Mouse (Mus musculus) neural tube, embryonic 13.5 days (tissue): ENCODE data around the gene Heatr9. TPM values are rescaled to one million over a fixed set of nuclear protein-coding genes. Genes with fewer than 3 reads are reported as not detected.

Experiments used
- ATAC-seq: fragments of 200-750 bp; cut with Nextera tagmentation; 2 replicates; pipeline ENCODE4 v1.8.0; 2017; ENCODE audit warnings: low read depth, mild to moderate bottlenecking, moderate TSS enrichment, moderate library complexity
- H3K27ac ChIP-seq: fragments of 300-500 bp; sonication (generic); replicated peaks from 2 replicates; pipeline ENCODE4 v1.5.1; 2015; ENCODE audit warnings: moderate library complexity, mild to moderate bottlenecking, inconsistent platforms
- H3K27me3 ChIP-seq: fragments of 300-500 bp; sonication (generic); 2 replicates; pipeline ENCODE4 v1.6.1; 2015; ENCODE audit warnings: mild to moderate bottlenecking, inconsistent platforms
- H3K36me3 ChIP-seq: fragments of 300-500 bp; sonication (generic); 2 replicates; pipeline ENCODE4 v1.6.1; 2015; ENCODE audit warnings: mild to moderate bottlenecking, inconsistent platforms
- H3K4me1 ChIP-seq: fragments of 300-500 bp; sonication (generic); replicated peaks from 2 replicates; pipeline ENCODE4 v1.6.1; 2015; ENCODE audit warnings: inconsistent platforms
- H3K4me2 ChIP-seq: fragments of 300-500 bp; sonication (generic); 2 replicates; pipeline ENCODE4 v1.6.1; 2015; ENCODE audit warnings: inconsistent platforms, mild to moderate bottlenecking, moderate library complexity
- H3K4me3 ChIP-seq: fragments of 300-500 bp; sonication (generic); 2 replicates; pipeline ENCODE4 v1.5.1; 2015; ENCODE audit warnings: mild to moderate bottlenecking, inconsistent platforms
- H3K9ac ChIP-seq: fragments of 300-500 bp; sonication (generic); 2 replicates; pipeline ENCODE4 v1.6.1; 2015; ENCODE audit warnings: moderate library complexity, mild to moderate bottlenecking, inconsistent platforms
- H3K9me3 ChIP-seq: fragments of 300-500 bp; sonication (generic); 2 replicates; pipeline ENCODE4 v1.6.1; 2016; ENCODE audit warnings: inconsistent platforms
- WGBS: fragments of 180-500 bp; shearing (Covaris S2); methylation state at CpG from one replicate; pipeline ENCODE4 v1.1.7; 2015; 5-methylcytosine and 5-hydroxymethylcytosine counted together
- polyA plus RNA-seq: library from polyadenylated mRNA; unstranded; fragments of >200 nt; fragmentation: Nextera tagmentation; extraction: Ambion mirVana; gene quantifications from 2 replicates; pipeline ENCODE4 v1.2.1, GENCODE M21; 2015

The Heatr9 gene
- not detected in 2 replicates for polyA plus RNA-seq

- 81% methylated on average over 3 of the region's 3 CpGs for WGBS
- ATAC-seq: no peak
- peaks cover 6% of the 10 kb centered on the region for H3K36me3 ChIP-seq
- no peak within 1 kb of the TSS for H3K27ac ChIP-seq
- H3K4me3 ChIP-seq: no peak within 1 kb of the TSS
- H3K9me3 ChIP-seq: no peaks in the 10 kb centered on the region
- H3K4me1 ChIP-seq: no peaks in the 10 kb centered on the region
- H3K27me3 ChIP-seq: no peaks in the 10 kb centered on the region
- H3K4me2 ChIP-seq: no peak within 1 kb of the TSS
- no peak within 1 kb of the TSS for H3K9ac ChIP-seq
Observed at GRCm38 (mm10) chr11:83522075-83522474, at the start of gene Heatr9. Gene Heatr9 (minus strand): TSS chr11:83522175.

- Histone ChIP-seq H3K9me3 (no peaks in the 10 kb centered on the region), H3K4me3 (no peak overlapping the region), H3K36me3 (no peaks in the 10 kb centered on the region), H3K4me1 (no peaks in the 10 kb centered on the region), H3K27me3 (no peaks in the 10 kb centered on the region), H3K4me2 (no peak overlapping the region), H3K9ac (no peak overlapping the region), H3K27ac (no peak overlapping the region)
- ATAC-seq: no peak
- 89% methylated on average over 2 of the region's 2 CpGs for WGBS
Observed at GRCm38 (mm10) chr11:83570189-83570588, 48.2 kb upstream of the Heatr9 start.

- Histone ChIP-seq H3K9ac (no peak overlapping the region), H3K36me3 (no peaks in the 10 kb centered on the region), H3K9me3 (no peaks in the 10 kb centered on the region), H3K4me3 (no peak overlapping the region), H3K27me3 (no peaks in the 10 kb centered on the region), H3K4me2 (no peak overlapping the region), H3K27ac (no peak overlapping the region), H3K4me1 (no peaks in the 10 kb centered on the region)
- WGBS: 93% methylated on average over 7 of the region's 7 CpGs
- ATAC-seq: no peak
Observed at GRCm38 (mm10) chr11:83569249-83569648, 47.3 kb upstream of the Heatr9 start.

- H3K4me2 ChIP-seq: no peak overlapping the region
- H3K27me3 ChIP-seq: no peaks in the 10 kb centered on the region
- H3K36me3 ChIP-seq: no peaks in the 10 kb centered on the region
- 85% methylated on average over 3 of the region's 3 CpGs for WGBS
- ATAC-seq: no peak
- no peaks in the 10 kb centered on the region for H3K4me1 ChIP-seq
- H3K27ac ChIP-seq: no peak overlapping the region
- no peak overlapping the region for H3K9ac ChIP-seq
- H3K4me3 ChIP-seq: no peak overlapping the region
- no peaks in the 10 kb centered on the region for H3K9me3 ChIP-seq
Observed at GRCm38 (mm10) chr11:83568786-83569185, 46.8 kb upstream of the Heatr9 start.

DNA sequence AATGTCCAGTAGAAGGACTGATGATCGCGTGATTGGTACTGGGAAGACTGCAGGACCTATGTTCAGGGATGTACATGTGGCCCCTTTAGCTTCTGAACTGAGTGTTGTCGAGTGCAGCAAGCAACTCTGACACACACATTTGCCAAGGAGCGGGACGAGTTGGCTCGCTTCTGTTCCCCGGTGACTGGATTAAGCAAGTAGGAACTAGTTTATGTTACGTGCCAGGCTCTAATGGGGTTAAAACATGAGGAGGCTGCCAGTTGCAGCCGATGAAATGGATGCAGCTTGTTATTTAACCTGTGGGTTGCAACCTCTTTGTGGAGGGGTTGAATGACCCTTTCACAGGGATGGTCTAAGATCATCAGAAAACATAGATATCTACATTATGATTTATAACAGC lies 46.1 kb upstream of the Heatr9 start:
- no peak overlapping the region for H3K9ac ChIP-seq
- no peaks in the 10 kb centered on the region for H3K9me3 ChIP-seq
- no peak overlapping the region for H3K27ac ChIP-seq
- no peaks in the 10 kb centered on the region for H3K27me3 ChIP-seq
- 96% methylated on average over 9 of the region's 9 CpGs for WGBS
- H3K4me3 ChIP-seq: no peak overlapping the region
- no peak overlapping the region for H3K4me2 ChIP-seq
- no peak for ATAC-seq
- no peaks in the 10 kb centered on the region for H3K36me3 ChIP-seq
- H3K4me1 ChIP-seq: no peaks in the 10 kb centered on the region

- ATAC-seq: no peak
- Histone ChIP-seq H3K4me3 (no peak overlapping the region), H3K27ac (no peak overlapping the region), H3K9ac (no peak overlapping the region), H3K27me3 (no peaks in the 10 kb centered on the region), H3K9me3 (no peaks in the 10 kb centered on the region), H3K36me3 (no peaks in the 10 kb centered on the region), H3K4me2 (no peak overlapping the region), H3K4me1 (no peaks in the 10 kb centered on the region)
- 68% methylated on average over 7 of the region's 7 CpGs for WGBS
Observed at GRCm38 (mm10) chr11:83567311-83567710, 45.3 kb upstream of the Heatr9 start.

DNA sequence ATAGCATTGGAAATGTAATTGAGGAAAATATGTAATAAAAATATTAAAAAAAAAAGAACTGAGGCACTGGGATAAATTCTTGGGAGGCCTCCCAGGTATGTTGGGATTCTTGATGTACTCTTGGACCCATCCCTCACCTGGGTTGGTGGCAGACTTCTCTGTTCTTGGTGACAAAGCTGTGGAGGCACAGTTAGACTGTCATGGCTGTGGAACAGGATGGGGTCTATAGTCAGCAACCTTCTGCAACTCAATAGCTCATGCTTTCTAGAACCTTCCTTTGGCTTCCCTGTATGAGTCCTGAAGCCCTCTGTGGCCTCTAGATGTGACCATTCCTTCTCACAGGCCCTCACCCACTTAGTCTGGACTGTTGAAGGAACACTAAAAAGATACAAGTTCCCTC lies 44.6 kb upstream of the Heatr9 start:
- no peaks in the 10 kb centered on the region for H3K9me3 ChIP-seq
- no peak for ATAC-seq

GRCm38 (mm10) chr11:83563754-83564153 lies 41.8 kb upstream of the Heatr9 start:
- H3K9me3 ChIP-seq: no peaks in the 10 kb centered on the region
- ATAC-seq: no peak
- no peaks in the 10 kb centered on the region for H3K27me3 ChIP-seq
- H3K9ac ChIP-seq: no peak overlapping the region
- no peaks in the 10 kb centered on the region for H3K36me3 ChIP-seq
- H3K27ac ChIP-seq: no peak overlapping the region
- no peak overlapping the region for H3K4me3 ChIP-seq
- WGBS: 78% methylated on average over 2 of the region's 2 CpGs
- no peaks in the 10 kb centered on the region for H3K4me1 ChIP-seq
- H3K4me2 ChIP-seq: no peak overlapping the region

More for the DNA sequence above, 44.6 kb upstream of the Heatr9 start:
- Histone ChIP-seq H3K9ac (no peak overlapping the region), H3K4me1 (no peaks in the 10 kb centered on the region), H3K27me3 (no peaks in the 10 kb centered on the region), H3K4me2 (no peak overlapping the region), H3K27ac (no peak overlapping the region), H3K4me3 (no peak overlapping the region), H3K36me3 (no peaks in the 10 kb centered on the region)

DNA sequence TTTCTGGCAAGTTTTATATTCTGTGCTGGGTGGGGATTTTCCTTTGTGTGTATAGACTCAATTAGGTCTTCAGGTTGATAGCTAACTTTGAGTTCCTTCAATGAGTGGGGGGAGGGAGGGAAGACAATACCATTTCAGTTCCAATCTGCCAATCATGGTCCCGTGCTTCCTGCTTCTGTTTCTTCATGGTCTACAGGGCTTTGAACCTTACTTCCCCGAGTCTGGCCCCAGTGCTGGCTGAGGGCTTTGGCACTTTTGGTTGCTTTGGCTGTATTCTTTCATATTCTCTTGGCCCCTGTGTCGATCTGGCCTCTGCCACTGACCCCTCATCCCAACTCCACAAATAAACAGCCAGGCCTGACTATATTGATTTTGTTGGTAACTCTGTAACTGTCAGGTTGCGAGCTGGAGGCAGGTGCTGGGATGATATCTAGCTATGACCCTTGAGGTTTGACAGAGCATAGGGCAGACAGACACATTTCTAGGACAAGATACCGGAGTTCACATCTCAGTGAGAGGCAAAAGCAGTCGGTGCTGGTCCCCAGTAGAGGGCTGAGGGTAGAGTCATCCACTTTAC lies 40.4 kb upstream of the Heatr9 start:
- Histone ChIP-seq H3K9ac (no peak overlapping the region), H3K27ac (no peak overlapping the region), H3K4me3 (no peak overlapping the region), H3K27me3 (no peaks in the 10 kb centered on the region), H3K36me3 (no peaks in the 10 kb centered on the region), H3K9me3 (no peaks in the 10 kb centered on the region), H3K4me1 (no peaks in the 10 kb centered on the region), H3K4me2 (no peak overlapping the region)
- no peak for ATAC-seq
- 79% methylated on average over 6 of the region's 6 CpGs for WGBS

- Histone ChIP-seq H3K9me3 (no peaks in the 10 kb centered on the region), H3K36me3 (no peaks in the 10 kb centered on the region), H3K4me2 (no peak overlapping the region), H3K4me1 (no peaks in the 10 kb centered on the region), H3K27ac (no peak overlapping the region), H3K27me3 (no peaks in the 10 kb centered on the region), H3K4me3 (no peak overlapping the region), H3K9ac (no peak overlapping the region)
- 70% methylated on average over 6 of the region's 6 CpGs for WGBS
- ATAC-seq: no peak
Observed at GRCm38 (mm10) chr11:83560405-83560804, 38.4 kb upstream of the Heatr9 start.

DNA sequence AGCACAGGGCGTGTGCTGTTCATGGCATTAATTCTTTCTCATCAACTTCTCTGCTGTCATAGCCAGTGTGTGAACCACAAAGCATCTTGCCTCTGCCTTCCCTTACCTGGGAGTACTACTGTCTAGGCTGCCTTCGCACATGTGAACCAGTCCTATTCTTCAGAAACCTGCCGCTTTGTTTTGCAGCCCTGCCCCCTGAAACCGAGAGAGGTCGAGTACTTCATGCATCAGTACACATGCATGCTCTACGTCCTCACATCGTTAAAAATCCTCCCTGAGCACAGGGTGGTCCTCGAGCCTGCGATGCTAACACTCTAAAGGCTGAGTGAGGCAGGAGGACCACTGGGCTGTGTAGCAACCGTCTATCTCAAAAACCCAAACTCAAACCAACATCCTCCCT lies 35.1 kb upstream of the Heatr9 start:
- H3K27me3 ChIP-seq: no peaks in the 10 kb centered on the region
- WGBS: 53% methylated on average over 10 of the region's 10 CpGs
- H3K4me3 ChIP-seq: no peak overlapping the region
- H3K9ac ChIP-seq: no peak overlapping the region
- ATAC-seq: no peak
- no peaks in the 10 kb centered on the region for H3K36me3 ChIP-seq
- no peaks in the 10 kb centered on the region for H3K4me1 ChIP-seq
- no peak overlapping the region for H3K27ac ChIP-seq
- no peak overlapping the region for H3K4me2 ChIP-seq
- H3K9me3 ChIP-seq: no peaks in the 10 kb centered on the region

DNA sequence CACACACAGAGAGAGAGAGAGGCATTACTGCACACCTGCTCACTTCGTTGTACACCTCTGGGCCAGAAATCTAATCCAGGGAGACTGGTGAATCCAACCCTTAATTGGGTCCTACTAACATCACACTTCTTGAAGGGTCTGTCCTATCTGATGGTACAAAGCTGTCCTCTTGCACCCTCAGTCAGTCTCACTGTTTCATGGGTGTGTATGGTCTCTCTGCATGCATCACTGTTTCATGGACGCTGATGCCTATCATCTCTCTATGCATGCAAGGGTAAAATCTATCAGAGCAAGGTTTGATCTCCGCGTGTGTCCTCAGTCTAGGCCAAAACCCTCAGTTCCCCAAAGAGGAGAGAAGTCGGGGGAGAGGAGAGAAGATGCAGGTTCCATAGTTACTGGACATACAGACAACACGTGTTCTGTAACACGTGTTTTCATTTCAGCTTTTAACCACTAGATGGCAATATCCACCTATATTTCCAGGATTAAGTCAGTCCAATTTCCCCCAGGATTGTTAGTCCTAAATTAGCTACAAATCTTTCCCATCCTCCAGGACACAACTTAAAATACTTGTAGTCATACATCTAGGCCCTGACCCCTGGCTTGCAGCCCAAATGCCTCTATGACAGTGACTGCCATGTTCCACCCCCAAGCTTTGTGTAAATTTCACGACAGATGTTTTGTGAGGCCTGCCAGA lies 34.3 kb upstream of the Heatr9 start:
- Histone ChIP-seq H3K4me3 (no peak overlapping the region), H3K9me3 (no peaks in the 10 kb centered on the region), H3K27me3 (no peaks in the 10 kb centered on the region), H3K27ac (no peak overlapping the region), H3K36me3 (no peaks in the 10 kb centered on the region), H3K4me2 (no peak overlapping the region), H3K4me1 (no peaks in the 10 kb centered on the region), H3K9ac (no peak overlapping the region)
- peak; percentile 63; the same call in 1 of the 2 replicates for ATAC-seq
- WGBS: 29% methylated on average over 8 of the region's 8 CpGs

- H3K4me3 ChIP-seq: no peak overlapping the region
- no peak overlapping the region for H3K4me2 ChIP-seq
- H3K9ac ChIP-seq: no peak overlapping the region
- no peak for ATAC-seq
- no peaks in the 10 kb centered on the region for H3K27me3 ChIP-seq
- H3K27ac ChIP-seq: no peak overlapping the region
- no peaks in the 10 kb centered on the region for H3K4me1 ChIP-seq
- H3K36me3 ChIP-seq: no peaks in the 10 kb centered on the region
- no peaks in the 10 kb centered on the region for H3K9me3 ChIP-seq
- WGBS: 91% methylated on average over 5 of the region's 5 CpGs
Observed at GRCm38 (mm10) chr11:83551668-83552067, 29.7 kb upstream of the Heatr9 start.
